In genomic region chr7:52170176-52170921, GRCm38 (mm10) we compare ENCODE assay signal across 29 mouse cellular contexts.
DNase-seq lines count a peak whose midpoint lies in the region; ATAC-seq lines count a peak whose summit lies in the region.
"Had no signal": no experiment of that assay in that cellular context is flagged by ENCODE, and none has a peak within 500 bp of the region (broad histone marks: within the 10 kb centered on the region; RNA-seq: fewer than 3 reads in every experiment).

No protein-coding gene starts in this region.

- no peak overlapping the region for H3K27ac ChIP-seq in intestine, embryonic 15.5 days
- H3K27ac ChIP-seq: embryonic facial prominence, embryonic 10.5 days; embryonic facial prominence, embryonic 13.5 days; forebrain, embryonic 12.5 days; forebrain, embryonic 15.5 days; heart, adult 2 months; heart, embryonic 10.5 days; heart, embryonic 13.5 days; hindbrain, embryonic 12.5 days; hindbrain, embryonic 15.5 days had no signal

- 73% methylated on average over 4 of the region's 4 CpGs for WGBS in intestine, embryonic 15.5 days
- WGBS in large intestine, adult 2 months = 39% methylated on average over 4 of the region's 4 CpGs

- H3K9ac ChIP-seq in intestine, embryonic 15.5 days = no peak overlapping the region
- H3K9ac ChIP-seq: embryonic facial prominence, embryonic 13.5 days; forebrain, embryonic 12.5 days; forebrain, embryonic 15.5 days; heart, embryonic 13.5 days; hindbrain, embryonic 12.5 days; hindbrain, embryonic 15.5 days had no signal

- H3K4me2 ChIP-seq in intestine, embryonic 15.5 days (replicated peaks) = no peak overlapping the region
- H3K4me2 ChIP-seq: embryonic facial prominence, embryonic 13.5 days; forebrain, embryonic 12.5 days; forebrain, embryonic 15.5 days; heart, embryonic 13.5 days; hindbrain, embryonic 12.5 days; hindbrain, embryonic 15.5 days had no signal

- H3K36me3 ChIP-seq in intestine, embryonic 15.5 days = no peaks in the 10 kb centered on the region
- H3K36me3 ChIP-seq: embryonic facial prominence, embryonic 10.5 days; embryonic facial prominence, embryonic 13.5 days; forebrain, embryonic 12.5 days; forebrain, embryonic 15.5 days; G1E; heart, embryonic 10.5 days; heart, embryonic 13.5 days; hindbrain, embryonic 12.5 days; hindbrain, embryonic 15.5 days had no signal

- peak; percentile 3 for DNase-seq in adrenal gland, postnatal 10 days
- no peak for DNase-seq in adrenal gland, postnatal 25 days
- DNase-seq in R1 (ENCODE audit: low read depth, low spot score) = peak; percentile 79
- DNase-seq in large intestine, adult 2 months (ENCODE audit: low read depth, low spot score) = peak; percentile 18
- DNase-seq in urinary bladder, postnatal 14 days (ENCODE audit: low spot score) = no peak
- DNase-seq: adrenal gland, adult 2 months; cerebellum, adult 11 months; cerebellum, adult 2 months; cerebellum, adult 9-11 months; cerebellum, postnatal 36 days; embryo, embryonic 11 days; gastrocnemius, postnatal 36 days; heart, adult 2 months; kidney, adult 18-20 months had no signal

- H3K9me3 ChIP-seq in intestine, embryonic 15.5 days = no peaks in the 10 kb centered on the region
- H3K9me3 ChIP-seq: embryonic facial prominence, embryonic 10.5 days; embryonic facial prominence, embryonic 13.5 days; forebrain, embryonic 12.5 days; forebrain, embryonic 15.5 days; G1E; heart, embryonic 10.5 days; heart, embryonic 13.5 days; hindbrain, embryonic 12.5 days; hindbrain, embryonic 15.5 days had no signal

- peak; percentile 96 for ATAC-seq in intestine, embryonic 15.5 days
- ATAC-seq in megakaryocyte-erythroid progenitor cell, adult 5-6 weeks (replicated peaks; ENCODE audit: low FRiP score, low TSS enrichment, poor library complexity, severe bottlenecking) = no peak
- no peak for ATAC-seq in activated CD4-positive, CD25-positive, alpha-beta regulatory T cell, adult 4 months
- ATAC-seq: CD4-positive, CD25-positive, alpha-beta regulatory T cell, adult 4 months; forebrain, embryonic 15.5 days; Patski had no signal

- H3K4me1 ChIP-seq in intestine, embryonic 15.5 days (replicated peaks) = no peaks in the 10 kb centered on the region
- H3K4me1 ChIP-seq: embryonic facial prominence, embryonic 10.5 days; embryonic facial prominence, embryonic 13.5 days; forebrain, embryonic 12.5 days; forebrain, embryonic 15.5 days; heart, embryonic 10.5 days; heart, embryonic 13.5 days; hindbrain, embryonic 12.5 days; hindbrain, embryonic 15.5 days had no signal

- no peak overlapping the region for H3K4me3 ChIP-seq in intestine, embryonic 15.5 days (replicated peaks)
- H3K4me3 ChIP-seq: embryonic facial prominence, embryonic 10.5 days; embryonic facial prominence, embryonic 13.5 days; erythroblast, embryonic 14.5 days; forebrain, embryonic 12.5 days; forebrain, embryonic 15.5 days; heart, adult 2 months; heart, embryonic 10.5 days; heart, embryonic 13.5 days; hindbrain, embryonic 12.5 days; hindbrain, embryonic 15.5 days had no signal

- H3K27me3 ChIP-seq in intestine, embryonic 15.5 days (replicated peaks) = no peaks in the 10 kb centered on the region
- H3K27me3 ChIP-seq: embryonic facial prominence, embryonic 13.5 days; forebrain, embryonic 12.5 days; forebrain, embryonic 15.5 days; heart, embryonic 13.5 days; hindbrain, embryonic 12.5 days; hindbrain, embryonic 15.5 days; Patski had no signal

Comparison
In these comparisons a context has a peak if more than half of its experiments do, and no peak if none do; other contexts are left out.
1. DNase-seq: peak in adrenal gland, postnatal 10 days (single experiment), R1 (single experiment) and large intestine, adult 2 months (single experiment); none in adrenal gland, postnatal 25 days (single experiment) and urinary bladder, postnatal 14 days (single experiment).